Mouse (Mus musculus): ENCODE results near the gene Rps16. TPM values are rescaled to one million over a fixed set of nuclear protein-coding genes. Genes with fewer than 3 reads are reported as not detected.

Rps16 gene
- polyA plus RNA-seq, 1 experiment from 2014 or later, result 580 TPM

- no peak overlapping the region for H3K4me3 ChIP-seq (replicated peaks; ENCODE audit: low read depth, low read length)
- H3K27me3 ChIP-seq (ENCODE audit: control insufficient read depth, insufficient read depth, low read length), result no peaks in the 10 kb centered on the region
- no peak overlapping the region for H3K27ac ChIP-seq (replicated peaks; ENCODE audit: low read depth, low read length)
- H3K9me3 ChIP-seq (ENCODE audit: control insufficient read depth, low read length), result no peaks in the 10 kb centered on the region
- no peak overlapping the region for H3K9ac ChIP-seq (replicated peaks; ENCODE audit: low read length)
- peaks cover 33% of the 10 kb centered on the region for H3K36me3 ChIP-seq (ENCODE audit: control insufficient read depth, insufficient read depth, low read length)
- DNase-seq, result no peak
- H3K4me1 ChIP-seq (ENCODE audit: control insufficient read depth, insufficient read depth, low read length), result peaks cover 16% of the 10 kb centered on the region
- ATAC-seq (ENCODE audit: low FRiP score, low TSS enrichment), result no peak
- 94% methylated on average over 3 of the region's 3 CpGs for WGBS
- H3K4me2 ChIP-seq (ENCODE audit: low read length), result no peak overlapping the region
Observed at GRCm38 (mm10) chr7:28355221-28355620, 4.8 kb downstream of the Rps16 start.

DNA sequence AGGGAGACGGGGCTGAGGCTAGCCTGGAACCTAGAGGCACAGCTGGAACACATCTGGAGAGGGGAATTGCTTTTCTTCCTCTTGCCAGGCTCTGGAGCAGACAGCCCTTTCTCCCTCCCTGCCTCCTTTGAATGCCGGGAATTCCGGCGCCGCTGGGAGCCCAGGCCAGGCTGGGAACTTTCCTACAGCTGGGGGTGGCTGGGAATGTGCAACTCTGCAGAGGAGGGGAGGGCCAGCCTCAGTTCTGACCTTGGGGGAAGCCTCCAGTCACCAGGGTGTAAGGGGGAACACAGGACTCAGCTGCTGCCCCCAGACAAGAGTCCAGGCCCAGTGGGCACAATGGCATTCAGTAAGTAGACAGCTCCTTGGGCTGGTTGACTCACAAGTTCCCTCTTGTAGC lies 6.5 kb downstream of the Rps16 start:
- Histone ChIP-seq H3K36me3 (ENCODE audit: control insufficient read depth, insufficient read depth, low read length) (peaks cover 45% of the 10 kb centered on the region), H3K9ac (replicated peaks; ENCODE audit: low read length) (no peak overlapping the region), H3K4me1 (ENCODE audit: control insufficient read depth, insufficient read depth, low read length) (peaks cover 9% of the 10 kb centered on the region; the same call in 1 of the 2 replicates), H3K27me3 (ENCODE audit: control insufficient read depth, insufficient read depth, low read length) (no peaks in the 10 kb centered on the region), H3K9me3 (ENCODE audit: control insufficient read depth, low read length) (no peaks in the 10 kb centered on the region), H3K4me2 (ENCODE audit: low read length) (no peak overlapping the region), H3K27ac (replicated peaks; ENCODE audit: low read depth, low read length) (no peak overlapping the region; the same call in 1 of the 2 replicates), H3K4me3 (replicated peaks; ENCODE audit: low read depth, low read length) (no peak overlapping the region)
- 2% methylated on average over 5 of the region's 5 CpGs for WGBS
- ATAC-seq (ENCODE audit: low FRiP score, low TSS enrichment), result no peak
- no peak for DNase-seq

DNA sequence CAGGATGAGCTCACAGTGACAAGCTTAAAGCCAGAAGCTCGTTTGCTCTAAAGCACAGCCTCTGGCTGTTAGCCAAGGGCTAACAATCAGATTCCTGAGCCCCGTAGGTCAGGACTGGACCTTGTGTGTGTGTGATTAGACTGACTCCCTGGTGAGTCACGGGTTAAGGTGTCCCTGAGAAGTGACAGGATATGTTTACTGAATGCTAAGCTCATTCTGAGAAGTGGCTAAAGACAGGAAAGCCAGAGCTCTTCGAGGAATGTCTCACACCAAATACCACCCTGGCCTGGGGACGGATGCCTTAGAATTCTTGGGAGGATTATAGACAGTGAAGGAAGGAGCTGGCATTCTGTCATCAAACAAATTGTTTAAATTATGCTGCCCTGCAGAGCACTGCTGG lies 7.5 kb downstream of the Rps16 start:
- Histone ChIP-seq H3K9me3 (ENCODE audit: control insufficient read depth, low read length) (no peaks in the 10 kb centered on the region), H3K27ac (replicated peaks; ENCODE audit: low read depth, low read length) (peak overlapping the region; percentile 32), H3K36me3 (ENCODE audit: control insufficient read depth, insufficient read depth, low read length) (peaks cover 49% of the 10 kb centered on the region), H3K27me3 (ENCODE audit: control insufficient read depth, insufficient read depth, low read length) (no peaks in the 10 kb centered on the region), H3K4me2 (ENCODE audit: low read length) (peak overlapping the region; percentile 12; the same call in 1 of the 2 replicates), H3K4me1 (ENCODE audit: control insufficient read depth, insufficient read depth, low read length) (peaks cover 9% of the 10 kb centered on the region; the same call in 1 of the 2 replicates), H3K9ac (replicated peaks; ENCODE audit: low read length) (peak overlapping the region; percentile 31; the same call in 1 of the 2 replicates), H3K4me3 (replicated peaks; ENCODE audit: low read depth, low read length) (no peak overlapping the region)
- peak; percentile 46 for DNase-seq
- 2% methylated on average over 5 of the region's 5 CpGs for WGBS
- ATAC-seq (ENCODE audit: low FRiP score, low TSS enrichment), result no peak

GRCm38 (mm10) chr7:28358431-28358830 lies 8.0 kb downstream of the Rps16 start:
- ATAC-seq (ENCODE audit: low FRiP score, low TSS enrichment) (no peak), DNase-seq (no peak)
- H3K9me3 ChIP-seq (ENCODE audit: control insufficient read depth, low read length), result no peaks in the 10 kb centered on the region
- peak overlapping the region; percentile 31; the same call in 1 of the 2 replicates for H3K9ac ChIP-seq (replicated peaks; ENCODE audit: low read length)
- H3K27ac ChIP-seq (replicated peaks; ENCODE audit: low read depth, low read length), result peak overlapping the region; percentile 32; the same call in 1 of the 2 replicates
- no peak overlapping the region for H3K4me3 ChIP-seq (replicated peaks; ENCODE audit: low read depth, low read length)
- 51% methylated on average over 7 of the region's 7 CpGs for WGBS
- peaks cover 9% of the 10 kb centered on the region; the same call in 1 of the 2 replicates for H3K4me1 ChIP-seq (ENCODE audit: control insufficient read depth, insufficient read depth, low read length)
- H3K27me3 ChIP-seq (ENCODE audit: control insufficient read depth, insufficient read depth, low read length), result no peaks in the 10 kb centered on the region
- peaks cover 45% of the 10 kb centered on the region for H3K36me3 ChIP-seq (ENCODE audit: control insufficient read depth, insufficient read depth, low read length)
- no peak overlapping the region for H3K4me2 ChIP-seq (ENCODE audit: low read length)

DNA sequence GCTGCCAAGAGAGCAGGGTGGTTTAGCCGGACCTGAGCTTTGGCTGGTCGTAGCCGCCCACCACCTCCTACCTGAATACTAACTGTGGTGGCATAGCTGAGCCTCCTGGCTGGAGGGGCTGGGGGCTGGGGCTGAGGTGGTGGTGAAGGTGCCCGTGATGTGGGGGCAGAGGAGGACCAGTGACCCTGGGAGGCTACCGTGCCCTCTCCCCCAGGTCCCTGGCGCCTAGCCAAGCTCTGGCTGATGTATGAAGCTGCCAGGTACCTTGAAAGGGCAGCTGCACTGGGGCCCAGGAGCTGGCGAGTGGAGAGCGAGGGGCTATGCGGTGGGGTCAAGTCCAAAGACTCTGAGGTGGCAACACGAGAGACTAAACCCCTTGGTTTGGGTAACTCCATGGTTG lies 9.4 kb downstream of the Rps16 start:
- H3K4me2 ChIP-seq (ENCODE audit: low read length), result no peak overlapping the region
- no peak overlapping the region for H3K27ac ChIP-seq (replicated peaks; ENCODE audit: low read depth, low read length)
- no peak for ATAC-seq (ENCODE audit: low FRiP score, low TSS enrichment)
- H3K36me3 ChIP-seq (ENCODE audit: control insufficient read depth, insufficient read depth, low read length), result peaks cover 45% of the 10 kb centered on the region
- H3K4me3 ChIP-seq (replicated peaks; ENCODE audit: low read depth, low read length), result no peak overlapping the region
- no peaks in the 10 kb centered on the region for H3K9me3 ChIP-seq (ENCODE audit: control insufficient read depth, low read length)
- peaks cover 9% of the 10 kb centered on the region; the same call in 1 of the 2 replicates for H3K4me1 ChIP-seq (ENCODE audit: control insufficient read depth, insufficient read depth, low read length)
- WGBS, result 93% methylated on average over 10 of the region's 10 CpGs
- no peaks in the 10 kb centered on the region for H3K27me3 ChIP-seq (ENCODE audit: control insufficient read depth, insufficient read depth, low read length)
- H3K9ac ChIP-seq (replicated peaks; ENCODE audit: low read length), result no peak overlapping the region
- no peak for DNase-seq

- Histone ChIP-seq H3K4me2 (ENCODE audit: low read length) (no peak overlapping the region), H3K4me3 (replicated peaks; ENCODE audit: low read depth, low read length) (no peak overlapping the region), H3K27ac (replicated peaks; ENCODE audit: low read depth, low read length) (no peak overlapping the region), H3K27me3 (ENCODE audit: control insufficient read depth, insufficient read depth, low read length) (no peaks in the 10 kb centered on the region), H3K9ac (replicated peaks; ENCODE audit: low read length) (no peak overlapping the region), H3K4me1 (ENCODE audit: control insufficient read depth, insufficient read depth, low read length) (peaks cover 9% of the 10 kb centered on the region; the same call in 1 of the 2 replicates), H3K9me3 (ENCODE audit: control insufficient read depth, low read length) (no peaks in the 10 kb centered on the region), H3K36me3 (ENCODE audit: control insufficient read depth, insufficient read depth, low read length) (peaks cover 46% of the 10 kb centered on the region)
- DNase-seq (no peak), ATAC-seq (ENCODE audit: low FRiP score, low TSS enrichment) (no peak)
- 95% methylated on average over 6 of the region's 6 CpGs for WGBS
Observed at GRCm38 (mm10) chr7:28360291-28360690, 9.8 kb downstream of the Rps16 start.

DNA sequence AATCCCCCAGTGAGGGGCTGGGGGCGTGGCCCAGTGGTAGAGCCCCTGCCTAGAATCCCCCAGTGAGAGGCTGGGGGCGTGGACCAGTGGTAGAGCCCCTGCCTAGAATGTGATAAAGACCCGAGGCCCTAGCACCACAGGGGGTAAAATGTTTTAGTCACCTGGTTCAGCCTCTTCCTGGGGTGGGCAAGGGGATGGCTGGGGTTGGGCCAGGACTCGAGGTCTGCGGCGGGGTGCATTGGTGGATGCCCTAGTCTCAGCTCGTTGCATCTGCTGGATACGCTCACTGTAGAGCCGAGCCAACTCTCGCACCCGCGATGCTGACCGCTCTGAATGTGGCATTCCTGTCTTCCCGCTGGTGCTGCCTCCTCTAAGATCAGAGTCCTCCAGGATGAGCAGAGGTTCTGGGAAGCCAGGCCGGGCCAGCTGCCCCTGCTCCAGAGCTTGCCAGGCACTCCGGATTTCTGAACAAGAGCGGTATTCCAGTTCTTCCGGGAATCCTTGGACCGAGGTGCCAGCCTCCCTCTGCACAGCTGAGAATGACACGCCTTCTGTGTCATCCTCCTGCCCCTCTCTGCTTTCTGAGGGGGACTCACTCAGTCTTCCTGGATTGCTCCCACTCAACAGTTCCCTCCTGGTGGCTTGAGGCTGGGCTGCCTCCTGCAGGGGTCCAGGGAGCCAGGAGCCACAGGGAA lies 11.3 kb downstream of the Rps16 start:
- no peak overlapping the region for H3K4me3 ChIP-seq (replicated peaks; ENCODE audit: low read depth, low read length)
- peaks cover 52% of the 10 kb centered on the region for H3K36me3 ChIP-seq (ENCODE audit: control insufficient read depth, insufficient read depth, low read length)
- no peak overlapping the region for H3K4me2 ChIP-seq (ENCODE audit: low read length)
- H3K27me3 ChIP-seq (ENCODE audit: control insufficient read depth, insufficient read depth, low read length), result no peaks in the 10 kb centered on the region
- DNase-seq (no peak), ATAC-seq (ENCODE audit: low FRiP score, low TSS enrichment) (no peak)
- WGBS, result 97% methylated on average over 20 of the region's 20 CpGs
- H3K4me1 ChIP-seq (ENCODE audit: control insufficient read depth, insufficient read depth, low read length), result peaks cover 9% of the 10 kb centered on the region; the same call in 1 of the 2 replicates
- no peaks in the 10 kb centered on the region for H3K9me3 ChIP-seq (ENCODE audit: control insufficient read depth, low read length)
- H3K27ac ChIP-seq (replicated peaks; ENCODE audit: low read depth, low read length), result no peak overlapping the region
- H3K9ac ChIP-seq (replicated peaks; ENCODE audit: low read length), result no peak overlapping the region

DNA sequence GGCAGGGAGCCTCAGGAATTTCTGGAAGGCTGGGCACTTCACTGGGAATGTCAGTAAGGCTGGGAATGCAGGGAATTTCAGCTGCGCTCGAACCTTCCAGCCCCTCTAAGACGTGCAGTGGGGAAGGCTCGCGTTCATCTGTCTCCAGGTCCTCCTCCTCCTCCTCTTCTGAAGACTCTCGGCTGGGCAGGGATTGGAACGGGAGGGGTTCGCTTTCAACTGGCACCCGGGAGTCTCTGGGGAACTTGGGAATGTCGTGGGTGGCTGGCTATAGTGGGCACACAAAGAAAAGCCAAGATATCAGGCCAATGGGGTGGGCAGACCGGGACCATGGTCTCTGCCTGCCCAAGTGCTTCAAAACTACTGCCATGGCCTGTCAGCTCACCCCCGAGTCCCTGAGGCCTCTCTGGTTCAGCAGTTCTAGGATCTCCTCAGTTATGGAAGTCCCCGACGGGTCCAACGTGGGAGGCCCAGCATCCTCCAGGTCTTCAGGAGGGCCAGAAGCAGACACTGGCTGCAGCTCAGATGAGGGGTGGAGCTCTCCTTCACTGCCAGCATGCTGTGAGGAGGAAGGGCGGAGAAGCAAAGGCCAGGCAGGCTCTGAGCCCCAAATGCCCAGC lies 12.1 kb downstream of the Rps16 start:
- Histone ChIP-seq H3K4me1 (ENCODE audit: control insufficient read depth, insufficient read depth, low read length) (peaks cover 9% of the 10 kb centered on the region; the same call in 1 of the 2 replicates), H3K9ac (replicated peaks; ENCODE audit: low read length) (no peak overlapping the region), H3K4me3 (replicated peaks; ENCODE audit: low read depth, low read length) (no peak overlapping the region), H3K9me3 (ENCODE audit: control insufficient read depth, low read length) (no peaks in the 10 kb centered on the region), H3K36me3 (ENCODE audit: control insufficient read depth, insufficient read depth, low read length) (peaks cover 60% of the 10 kb centered on the region), H3K4me2 (ENCODE audit: low read length) (no peak overlapping the region), H3K27me3 (ENCODE audit: control insufficient read depth, insufficient read depth, low read length) (no peaks in the 10 kb centered on the region), H3K27ac (replicated peaks; ENCODE audit: low read depth, low read length) (no peak overlapping the region)
- 93% methylated on average over 16 of the region's 16 CpGs for WGBS
- DNase-seq (no peak), ATAC-seq (ENCODE audit: low FRiP score, low TSS enrichment) (no peak)
